Mouse (Mus musculus): ENCODE measurements around the gene Bcdin3d.

The Bcdin3d gene

GRCm38 (mm10) chr15:99440112-99440815 lies 34.3 kb downstream of the Bcdin3d start:
- no peak for DNase-seq

GRCm38 (mm10) chr15:99438966-99439698 lies 35.4 kb downstream of the Bcdin3d start:
- no peak for DNase-seq

- DNase-seq, result no peak
Observed at GRCm38 (mm10) chr15:99433913-99434312, 40.6 kb downstream of the Bcdin3d start.

- DNase-seq, result no peak
Observed at GRCm38 (mm10) chr15:99433081-99433718, 41.3 kb downstream of the Bcdin3d start.

- DNase-seq, result no peak
Observed at GRCm38 (mm10) chr15:99431967-99432366, 42.6 kb downstream of the Bcdin3d start.

GRCm38 (mm10) chr15:99431504-99431903 lies 43.0 kb downstream of the Bcdin3d start:
- no peak for DNase-seq

- no peak for DNase-seq
Observed at GRCm38 (mm10) chr15:99431063-99431462, 43.5 kb downstream of the Bcdin3d start.

GRCm38 (mm10) chr15:99430394-99430793 lies 44.1 kb downstream of the Bcdin3d start:
- no peak for DNase-seq

GRCm38 (mm10) chr15:99423884-99424283 lies 50.6 kb downstream of the Bcdin3d start:
- DNase-seq, result no peak

- no peak for DNase-seq
Observed at GRCm38 (mm10) chr15:99423131-99423530, 51.4 kb downstream of the Bcdin3d start.

GRCm38 (mm10) chr15:99422551-99422950 lies 52.0 kb downstream of the Bcdin3d start:
- no peak for DNase-seq

GRCm38 (mm10) chr15:99421676-99422075 lies 52.9 kb downstream of the Bcdin3d start:
- DNase-seq, result no peak

GRCm38 (mm10) chr15:99421152-99421551 lies 53.4 kb downstream of the Bcdin3d start:
- DNase-seq, result no peak

- no peak for DNase-seq
Observed at GRCm38 (mm10) chr15:99420521-99421014, 54.0 kb downstream of the Bcdin3d start.

- DNase-seq, result no peak
Observed at GRCm38 (mm10) chr15:99420101-99420500, 54.4 kb downstream of the Bcdin3d start.

All from right cerebral cortex, postnatal 25 days (tissue).